Mouse (Mus musculus): ENCODE data around the gene Mlst8. TPM values are rescaled to one million over a fixed set of nuclear protein-coding genes. Genes with fewer than 3 reads are reported as not detected.

Gene Mlst8
- polyA plus RNA-seq, 1 experiment = 1.4 TPM

GRCm38 (mm10) chr17:24507806-24508460 lies 29.1 kb upstream of the Mlst8 start:
- no peak overlapping the region for H3K4me3 ChIP-seq (replicated peaks)
- H3K27me3 ChIP-seq (ENCODE audit: control insufficient read depth) = no peaks in the 10 kb centered on the region
- no peak for TF ChIP-seq TAL1 (IDR thresholded peaks at IDR 0.05; ENCODE audit: low read length)
- no peak for TF ChIP-seq GATA1 (IDR thresholded peaks at IDR 0.05; ENCODE audit: low read length)
- H3K36me3 ChIP-seq (ENCODE audit: control insufficient read depth) = peaks cover 53% of the 10 kb centered on the region
- peaks cover 9% of the 10 kb centered on the region for H3K4me1 ChIP-seq (ENCODE audit: control insufficient read depth)
- H3K9me3 ChIP-seq (ENCODE audit: control insufficient read depth, low read length) = no peaks in the 10 kb centered on the region

GRCm38 (mm10) chr17:24507129-24507664 lies 28.3 kb upstream of the Mlst8 start:
- no peak for TF ChIP-seq GATA1 (IDR thresholded peaks at IDR 0.05; ENCODE audit: low read length)
- no peak for TF ChIP-seq TAL1 (IDR thresholded peaks at IDR 0.05; ENCODE audit: low read length)
- peaks cover 9% of the 10 kb centered on the region for H3K4me1 ChIP-seq (ENCODE audit: control insufficient read depth)

GRCm38 (mm10) chr17:24506332-24507070 lies 27.6 kb upstream of the Mlst8 start:
- no peaks in the 10 kb centered on the region for H3K27me3 ChIP-seq (ENCODE audit: control insufficient read depth)
- H3K4me3 ChIP-seq (replicated peaks) = no peak overlapping the region
- no peaks in the 10 kb centered on the region for H3K9me3 ChIP-seq (ENCODE audit: control insufficient read depth, low read length)
- peaks cover 9% of the 10 kb centered on the region for H3K4me1 ChIP-seq (ENCODE audit: control insufficient read depth)
- no peak for TF ChIP-seq GATA1 (IDR thresholded peaks at IDR 0.05; ENCODE audit: low read length)
- no peak for TF ChIP-seq TAL1 (IDR thresholded peaks at IDR 0.05; ENCODE audit: low read length)
- H3K36me3 ChIP-seq (ENCODE audit: control insufficient read depth) = peaks cover 40% of the 10 kb centered on the region

More at GRCm38 (mm10) chr17:24507129-24507664, 28.3 kb upstream of the Mlst8 start:
- Histone ChIP-seq H3K4me3 (replicated peaks) (no peak overlapping the region), H3K36me3 (ENCODE audit: control insufficient read depth) (peaks cover 47% of the 10 kb centered on the region), H3K27me3 (ENCODE audit: control insufficient read depth) (no peaks in the 10 kb centered on the region), H3K9me3 (ENCODE audit: control insufficient read depth, low read length) (no peaks in the 10 kb centered on the region)

- Histone ChIP-seq H3K9me3 (ENCODE audit: control insufficient read depth, low read length) (no peaks in the 10 kb centered on the region), H3K4me3 (replicated peaks) (no peak overlapping the region), H3K27me3 (ENCODE audit: control insufficient read depth) (no peaks in the 10 kb centered on the region), H3K36me3 (ENCODE audit: control insufficient read depth) (peaks cover 30% of the 10 kb centered on the region), H3K4me1 (ENCODE audit: control insufficient read depth) (peaks cover 9% of the 10 kb centered on the region)
- TF ChIP-seq GATA1 (IDR thresholded peaks at IDR 0.05; ENCODE audit: low read length) = no peak
- TF ChIP-seq TAL1 (IDR thresholded peaks at IDR 0.05; ENCODE audit: low read length) = no peak
Measured at GRCm38 (mm10) chr17:24505286-24505955, 26.5 kb upstream of the Mlst8 start.

GRCm38 (mm10) chr17:24504085-24504484 lies 25.2 kb upstream of the Mlst8 start:
- no peak for TF ChIP-seq GATA1 (IDR thresholded peaks at IDR 0.05; ENCODE audit: low read length)
- no peak for TF ChIP-seq TAL1 (IDR thresholded peaks at IDR 0.05; ENCODE audit: low read length)
- Histone ChIP-seq H3K9me3 (ENCODE audit: control insufficient read depth, low read length) (no peaks in the 10 kb centered on the region), H3K4me1 (ENCODE audit: control insufficient read depth) (peaks cover 9% of the 10 kb centered on the region), H3K36me3 (ENCODE audit: control insufficient read depth) (peaks cover 16% of the 10 kb centered on the region), H3K27me3 (ENCODE audit: control insufficient read depth) (no peaks in the 10 kb centered on the region), H3K4me3 (replicated peaks) (no peak overlapping the region)

GRCm38 (mm10) chr17:24502208-24502607 lies 23.3 kb upstream of the Mlst8 start:
- H3K27me3 ChIP-seq (ENCODE audit: control insufficient read depth) = no peaks in the 10 kb centered on the region
- peaks cover 7% of the 10 kb centered on the region for H3K4me1 ChIP-seq (ENCODE audit: control insufficient read depth)
- H3K4me3 ChIP-seq (replicated peaks) = no peak overlapping the region
- H3K9me3 ChIP-seq (ENCODE audit: control insufficient read depth, low read length) = no peaks in the 10 kb centered on the region
- TF ChIP-seq GATA1 (IDR thresholded peaks at IDR 0.05; ENCODE audit: low read length) = no peak
- TF ChIP-seq TAL1 (IDR thresholded peaks at IDR 0.05; ENCODE audit: low read length) = no peak
- H3K36me3 ChIP-seq (ENCODE audit: control insufficient read depth) = no peaks in the 10 kb centered on the region

GRCm38 (mm10) chr17:24496026-24496425 lies 17.1 kb upstream of the Mlst8 start:
- Histone ChIP-seq H3K4me3 (replicated peaks) (no peak overlapping the region), H3K9me3 (ENCODE audit: control insufficient read depth, low read length) (no peaks in the 10 kb centered on the region), H3K36me3 (ENCODE audit: control insufficient read depth) (no peaks in the 10 kb centered on the region), H3K4me1 (ENCODE audit: control insufficient read depth) (no peaks in the 10 kb centered on the region), H3K27me3 (ENCODE audit: control insufficient read depth) (peaks cover 14% of the 10 kb centered on the region)
- TF ChIP-seq GATA1 (IDR thresholded peaks at IDR 0.05; ENCODE audit: low read length) (no peak), TAL1 (IDR thresholded peaks at IDR 0.05; ENCODE audit: low read length) (no peak)

- H3K9me3 ChIP-seq (ENCODE audit: control insufficient read depth, low read length) = no peaks in the 10 kb centered on the region
- no peak overlapping the region for H3K4me3 ChIP-seq (replicated peaks)
- no peak for TF ChIP-seq TAL1 (IDR thresholded peaks at IDR 0.05; ENCODE audit: low read length)
- no peak for TF ChIP-seq GATA1 (IDR thresholded peaks at IDR 0.05; ENCODE audit: low read length)
- H3K4me1 ChIP-seq (ENCODE audit: control insufficient read depth) = no peaks in the 10 kb centered on the region
- H3K36me3 ChIP-seq (ENCODE audit: control insufficient read depth) = no peaks in the 10 kb centered on the region
- peaks cover 20% of the 10 kb centered on the region for H3K27me3 ChIP-seq (ENCODE audit: control insufficient read depth)
Measured at GRCm38 (mm10) chr17:24495443-24495842, 16.6 kb upstream of the Mlst8 start.

All from erythroblast, embryonic 14.5 days (primary cell).